Mouse (Mus musculus) ovary, adult 18-20 months (tissue): ENCODE measurements around the gene Akr1cl.
"Not testable (repeated sequence)": the region's sequence is repeated elsewhere in the genome, so short reads cannot be mapped to it uniquely, and the experiment has no call there.

ENCODE experiments used
- DNase-seq: peaks from one replicate; pipeline ENCODE4 v3.0.0; 2022; ENCODE audit warnings: low spot score, mixed read lengths

The Akr1cl gene

DNA sequence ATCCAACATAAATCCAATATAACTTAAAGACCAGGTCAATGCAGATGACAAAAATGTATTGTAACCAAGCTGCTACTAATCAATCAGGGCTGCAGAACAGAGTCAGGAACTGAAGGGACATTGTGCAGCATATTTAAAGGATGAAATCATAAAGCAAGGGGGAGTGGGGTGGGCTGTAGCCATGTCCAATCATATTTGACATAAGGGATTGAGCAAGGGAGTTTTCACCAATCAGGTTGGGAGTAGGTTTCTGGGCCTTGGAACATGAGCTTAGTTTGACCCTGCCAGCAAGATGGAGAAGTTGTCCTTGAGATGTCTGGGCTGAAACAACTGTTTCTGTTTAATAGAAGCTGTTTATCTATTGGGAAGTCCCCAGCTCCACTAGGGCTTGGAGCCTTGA lies at the start of gene Akr1cl:
Gene Akr1cl (minus strand): TSS at position 119 of the 400 bp plus-strand sequence.
- DNase-seq, result peak; percentile 85

- no peak for DNase-seq
Observed at GRCm38 (mm10) chr1:65082188-65082587, 49.6 kb upstream of the Akr1cl start, which contains the start of gene Crygb. TSS of gene Crygb (minus strand) at chr1:65082288.

DNA sequence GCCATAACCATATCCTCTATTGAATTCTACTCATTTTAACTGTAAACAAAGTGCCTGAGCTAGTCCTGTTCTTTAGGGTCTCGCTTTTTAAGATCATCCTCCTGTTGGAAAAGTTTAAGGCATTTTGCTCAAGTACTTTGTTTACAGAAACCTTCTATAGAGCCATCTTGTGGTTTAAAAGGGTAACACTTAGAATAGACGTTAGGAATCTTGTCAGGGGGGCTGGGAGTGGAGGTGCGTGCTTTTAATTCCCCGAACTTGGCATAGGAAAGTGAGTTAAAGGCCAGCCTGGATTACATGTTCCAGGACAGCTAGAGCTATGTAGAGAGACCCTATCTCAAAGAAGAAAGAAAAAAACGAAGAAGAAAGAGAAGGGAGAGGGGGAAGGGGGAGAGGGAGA lies 43.0 kb upstream of the Akr1cl start:
- DNase-seq, result no peak

DNA sequence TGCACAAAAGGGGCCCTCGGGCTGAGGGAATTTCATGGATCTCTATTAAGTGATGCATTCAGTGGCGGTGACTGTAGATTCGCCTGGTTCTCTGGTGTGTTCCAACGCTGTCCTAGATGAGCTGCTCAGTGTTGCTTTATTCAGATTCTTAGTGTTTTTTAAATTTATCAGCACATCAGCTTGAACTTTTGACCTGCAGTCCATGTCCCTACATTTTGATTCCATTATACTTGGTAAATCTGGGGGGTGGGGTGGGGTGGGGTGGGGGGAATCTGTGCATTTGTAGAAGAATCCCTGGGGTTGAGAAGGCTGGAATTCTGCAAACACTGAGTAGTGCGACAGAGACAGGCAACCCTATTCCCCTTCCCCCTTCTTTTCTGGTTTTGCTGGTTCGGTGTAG lies 41.0 kb upstream of the Akr1cl start, which contains the start of gene Crygc:
Gene Crygc (minus strand): TSS at position 101 of the 400 bp plus-strand sequence.
- no peak for DNase-seq

GRCm38 (mm10) chr1:65067842-65068241 lies 35.3 kb upstream of the Akr1cl start:
- no peak for DNase-seq

- DNase-seq, result no peak
Observed at GRCm38 (mm10) chr1:65064201-65064600, 31.6 kb upstream of the Akr1cl start.

DNA sequence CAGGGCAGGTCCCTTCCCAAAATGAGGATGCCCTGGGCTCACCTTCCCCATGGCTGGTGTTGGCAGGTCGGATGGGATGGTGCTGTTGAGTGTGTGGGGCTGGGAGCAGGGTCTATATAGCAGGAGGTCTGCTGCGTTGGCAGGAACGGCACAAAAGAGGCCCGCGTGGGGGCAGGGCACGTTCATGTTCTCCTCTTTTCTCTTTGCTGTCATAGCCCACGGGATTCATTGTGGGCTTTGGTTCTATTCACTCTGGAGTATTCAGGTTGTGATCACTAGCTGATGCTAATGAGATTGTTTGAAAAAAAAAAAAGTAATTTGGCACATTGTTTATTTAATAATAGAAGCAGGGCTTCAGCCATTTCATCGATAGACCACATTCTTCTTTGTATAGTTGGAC lies 30.8 kb upstream of the Akr1cl start, which contains the start of gene Crygd:
Gene Crygd (minus strand): TSS at position 101 of the 400 bp plus-strand sequence.
- DNase-seq, result no peak

GRCm38 (mm10) chr1:65052140-65052539 lies 19.6 kb upstream of the Akr1cl start:
- no peak for DNase-seq

- DNase-seq, result no peak
Observed at GRCm38 (mm10) chr1:65051696-65052095, 19.1 kb upstream of the Akr1cl start.

DNA sequence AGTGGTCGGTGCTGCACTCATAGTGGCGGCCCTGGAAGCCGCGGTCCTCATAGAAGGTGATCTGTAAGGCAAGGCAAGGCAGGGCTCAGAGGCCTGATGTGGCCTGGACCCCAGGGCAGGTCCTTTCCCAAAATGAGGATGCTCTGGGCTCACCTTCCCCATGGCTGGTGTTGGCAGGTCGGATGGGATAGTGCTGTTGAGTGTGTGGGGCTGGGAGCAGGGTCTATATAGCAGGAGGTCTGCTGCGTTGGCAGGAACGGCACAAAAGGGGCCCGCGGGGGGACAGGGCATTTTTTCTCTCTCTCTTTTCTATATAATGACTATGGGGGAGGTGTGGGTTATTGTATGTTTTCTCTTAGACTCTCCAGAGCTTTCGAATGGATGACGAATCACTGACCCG lies 18.4 kb upstream of the Akr1cl start, which contains the start of gene Cryge:
Gene Cryge (minus strand): TSS at position 198 of the 400 bp plus-strand sequence.
- not testable (repeated sequence) for DNase-seq

GRCm38 (mm10) chr1:65048781-65049180 lies 16.2 kb upstream of the Akr1cl start:
- peak; percentile 51 for DNase-seq

DNA sequence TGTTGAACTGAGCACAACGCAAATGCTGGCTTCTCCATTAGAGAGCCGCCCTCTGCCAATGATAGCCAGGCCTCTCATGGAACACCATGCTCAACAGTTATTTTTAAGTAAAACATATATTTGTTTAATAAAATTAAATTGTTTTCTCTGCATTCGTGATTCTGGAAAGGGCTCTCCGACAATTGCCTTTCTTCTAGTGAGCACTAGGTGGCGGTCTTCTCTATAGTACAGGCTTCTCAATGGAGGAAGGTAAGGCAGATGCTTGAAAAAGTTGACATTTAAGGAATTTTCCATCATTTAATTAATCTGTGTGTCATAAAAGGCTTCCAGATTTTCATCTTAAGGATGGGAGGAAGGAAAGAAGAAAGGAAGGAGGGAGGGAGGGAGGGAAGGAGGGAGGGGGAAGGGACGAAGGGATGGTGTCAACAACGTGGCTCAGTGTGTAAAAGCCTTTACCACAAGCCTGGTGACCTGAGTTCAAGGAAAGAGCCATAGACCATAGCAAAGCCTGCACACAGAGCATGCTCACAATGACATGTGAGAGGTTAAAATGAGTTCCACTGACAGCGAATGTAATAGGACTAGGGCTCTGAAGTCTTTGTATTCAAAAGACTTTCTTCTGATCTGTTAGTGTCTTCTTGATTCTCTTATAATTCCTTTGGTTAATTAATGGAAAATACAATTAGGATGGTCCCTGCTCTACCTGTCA lies 14.0 kb upstream of the Akr1cl start:
- no peak for DNase-seq

- peak; percentile 82 for DNase-seq
Observed at GRCm38 (mm10) chr1:65043433-65043832, 10.9 kb upstream of the Akr1cl start.

DNA sequence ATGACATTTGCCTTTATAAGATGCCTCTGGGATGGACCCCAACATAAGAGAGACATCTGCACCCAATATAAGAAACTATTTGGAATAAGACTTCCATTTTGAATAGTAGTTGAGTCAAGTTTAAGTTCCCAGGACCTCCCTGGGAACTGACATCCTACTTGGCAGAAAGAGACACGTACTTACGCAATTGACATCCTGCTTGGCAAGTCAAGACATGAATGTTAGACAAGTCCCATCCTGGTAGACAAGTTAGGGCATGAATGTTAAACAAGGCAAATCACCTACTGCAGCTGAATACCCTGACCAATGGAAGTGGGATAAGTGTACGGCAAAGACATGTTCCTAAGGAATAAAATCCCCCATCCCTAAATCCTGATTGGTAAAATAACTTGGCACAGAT lies 9.3 kb upstream of the Akr1cl start:
- DNase-seq, result no peak

GRCm38 (mm10) chr1:65040806-65041205 lies 8.2 kb upstream of the Akr1cl start:
- peak; percentile 97 for DNase-seq

DNA sequence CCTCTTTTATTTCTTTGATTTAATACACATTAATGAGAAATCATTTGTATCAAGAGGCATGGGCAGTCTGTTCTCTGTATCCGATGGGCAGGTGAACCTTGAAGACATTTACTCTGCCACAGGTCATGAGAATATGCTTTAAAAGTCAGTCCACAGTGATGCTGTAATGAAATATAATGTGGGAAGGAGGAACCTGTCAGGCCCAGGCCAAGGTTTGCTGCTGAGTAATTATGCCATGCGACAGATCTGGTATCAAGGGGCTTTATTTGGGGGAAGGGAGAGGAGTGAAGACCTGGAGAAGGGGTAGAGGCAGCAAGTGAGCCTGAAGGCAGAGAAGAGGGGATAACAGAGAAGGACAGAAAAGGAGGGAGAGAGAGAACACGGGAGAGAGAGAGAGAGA lies 7.1 kb upstream of the Akr1cl start:
- no peak for DNase-seq

- no peak for DNase-seq
Observed at GRCm38 (mm10) chr1:65037542-65037941, 5.0 kb upstream of the Akr1cl start.

DNA sequence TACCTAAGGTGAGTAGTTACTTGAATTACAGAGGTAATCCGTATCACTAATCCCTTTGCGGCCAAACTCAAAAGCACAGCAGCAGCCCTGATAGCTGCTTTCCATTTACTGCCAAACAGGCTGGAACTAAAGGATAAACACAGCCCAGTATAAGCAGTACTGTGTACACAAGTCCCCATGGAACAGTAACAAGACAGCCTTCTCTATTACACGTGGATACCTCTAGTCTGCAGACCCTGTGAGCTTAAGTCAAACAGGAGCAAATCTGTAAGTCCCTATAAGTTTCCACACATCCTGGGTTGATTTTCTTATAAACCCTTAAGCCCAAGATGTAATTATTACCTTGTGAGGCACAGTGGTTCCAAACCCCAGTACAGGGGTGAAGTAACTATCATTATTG lies 3.0 kb upstream of the Akr1cl start:
- DNase-seq, result no peak

DNA sequence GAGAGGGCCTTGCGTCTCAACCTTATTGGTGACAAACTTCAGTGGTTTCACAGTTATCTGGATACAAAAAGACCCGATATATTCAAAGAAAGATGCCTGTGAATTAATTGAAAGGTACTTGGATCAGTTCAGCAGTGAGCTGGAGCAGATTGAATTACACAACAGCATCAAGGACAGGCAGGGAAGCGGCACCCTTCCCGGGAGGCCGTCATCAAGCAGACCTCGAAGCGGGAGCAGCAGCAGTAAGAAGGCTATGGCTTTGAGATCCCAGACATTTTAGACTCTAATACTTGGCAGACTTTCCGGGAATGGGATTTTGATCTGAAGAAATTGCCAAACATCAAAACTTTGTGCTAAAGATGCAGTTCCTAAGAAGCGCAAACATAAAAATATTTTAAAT lies 4.4 kb downstream of the Akr1cl start:
- DNase-seq, result no peak

DNA sequence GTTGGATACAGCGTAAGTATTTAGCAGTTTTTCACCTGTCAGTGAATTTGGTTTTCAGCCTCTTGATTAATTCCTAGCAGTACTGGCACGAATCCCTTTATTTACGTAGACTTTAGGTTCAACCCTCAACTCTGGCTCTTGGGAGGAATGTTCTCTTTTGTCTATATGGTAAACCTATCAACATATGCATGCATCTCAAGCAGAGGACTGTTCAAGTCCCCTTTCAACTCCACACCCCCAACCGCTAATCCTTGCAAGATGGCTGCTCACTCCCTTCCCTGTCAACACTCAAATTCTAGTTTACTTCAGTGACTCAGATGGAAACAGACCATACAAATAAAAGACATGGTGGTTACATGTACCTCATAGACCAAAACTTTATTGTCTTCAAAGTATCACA lies 19.8 kb downstream of the Akr1cl start:
- DNase-seq, result no peak

DNA sequence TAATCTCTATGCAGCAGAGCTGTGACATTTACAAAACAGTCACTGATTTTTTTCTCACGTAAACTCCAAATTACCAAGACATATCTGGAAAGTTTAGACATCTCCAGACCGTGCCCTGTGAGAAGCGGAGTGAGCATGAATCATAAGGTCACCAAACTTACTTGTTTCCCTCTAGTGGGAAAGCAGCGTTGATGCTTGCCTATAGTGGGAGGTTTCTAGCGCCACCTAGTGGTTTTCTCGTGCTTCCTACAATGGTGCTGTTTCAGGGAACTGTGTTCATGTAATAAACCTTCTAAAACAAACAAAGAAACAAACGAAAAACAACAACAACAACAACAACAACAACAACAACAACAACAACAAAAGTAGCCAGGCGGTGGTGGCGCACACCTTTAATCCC lies 22.4 kb downstream of the Akr1cl start:
- no peak for DNase-seq

DNA sequence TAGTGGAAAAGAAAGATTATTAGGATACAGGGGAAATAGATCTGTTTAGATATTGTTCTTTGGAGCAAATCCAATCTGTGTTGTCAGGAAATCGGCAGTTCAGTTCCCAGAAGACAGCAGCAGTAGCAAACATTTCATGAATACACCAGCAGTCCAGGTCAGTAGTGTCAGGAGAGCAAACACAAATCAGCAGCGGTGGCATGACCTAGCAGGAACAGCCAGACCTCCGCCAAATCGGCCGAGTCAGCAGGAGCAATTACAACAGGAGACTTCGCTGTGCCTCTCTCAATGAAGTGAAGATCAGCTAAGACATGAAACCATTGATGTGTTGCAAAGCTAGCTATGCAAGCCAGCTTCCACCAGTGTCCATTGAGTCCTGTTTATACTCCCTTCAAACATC lies 27.0 kb downstream of the Akr1cl start:
- no peak for DNase-seq

DNA sequence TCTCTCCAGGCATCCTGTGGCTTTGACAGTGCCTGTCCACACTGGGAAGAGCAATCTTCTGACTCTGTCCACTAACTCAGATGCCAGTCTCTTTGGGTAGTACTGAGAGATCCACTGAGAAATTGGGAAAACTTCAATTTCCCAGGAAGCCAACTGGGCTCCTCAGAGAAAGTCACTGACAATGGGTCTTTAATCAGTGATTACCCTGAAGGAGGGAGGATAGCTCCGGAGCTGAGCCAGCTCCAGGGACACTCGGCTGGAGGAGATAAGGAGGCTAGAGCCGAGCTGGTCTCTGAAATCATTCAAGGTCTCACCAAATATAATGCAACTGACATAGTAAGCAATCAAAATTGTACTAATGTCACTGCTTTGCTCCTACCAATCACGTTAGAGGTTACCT lies 28.0 kb downstream of the Akr1cl start:
- peak; percentile 51 for DNase-seq

- DNase-seq, result no peak
Observed at GRCm38 (mm10) chr1:64993206-64993605, 39.4 kb downstream of the Akr1cl start.
